Mouse (Mus musculus) neural tube, embryonic 11.5 days (tissue): ENCODE results near the gene Gm21954. TPM values are rescaled to one million over a fixed set of nuclear protein-coding genes. Genes with fewer than 3 reads are reported as not detected.

Experiments
- ATAC-seq: fragments of 200-750 bp; cut with Nextera tagmentation; 2 replicates; pipeline ENCODE4 v1.8.0; 2017; ENCODE audit warnings: moderate number of reproducible peaks, mild to moderate bottlenecking, moderate TSS enrichment, moderate library complexity; ENCODE audit not compliant: insufficient read depth, low FRiP score, low TSS enrichment
- DNase-seq: peaks from one replicate; pipeline ENCODE4 v3.0.0-alpha.2; 2015; ENCODE audit warnings: low spot score
- H3K27ac ChIP-seq: fragments of 300-500 bp; sonication (generic); 2 replicates; pipeline ENCODE4 v1.5.1; 2014; ENCODE audit warnings: low read depth, mild to moderate bottlenecking, low read length
- H3K27me3 ChIP-seq: fragments of 300-500 bp; sonication (generic); 2 replicates; pipeline ENCODE4 v1.6.1; 2014; ENCODE audit warnings: mild to moderate bottlenecking, low read length, mixed read lengths; ENCODE audit not compliant: control insufficient read depth, insufficient read depth
- H3K36me3 ChIP-seq: fragments of 300-500 bp; sonication (generic); 2 replicates; pipeline ENCODE4 v1.6.1; 2014; ENCODE audit warnings: mild to moderate bottlenecking, low read length, moderate library complexity, mixed read lengths; ENCODE audit not compliant: control insufficient read depth, insufficient read depth
- H3K4me1 ChIP-seq: fragments of 300-500 bp; sonication (generic); 2 replicates; pipeline ENCODE4 v1.6.1; 2014; ENCODE audit warnings: low read length, mixed read lengths; ENCODE audit not compliant: control insufficient read depth, insufficient read depth
- H3K4me2 ChIP-seq: fragments of 300-500 bp; sonication (generic); 2 replicates; pipeline ENCODE4 v1.6.1; 2014; ENCODE audit warnings: low read depth, mild to moderate bottlenecking, moderate library complexity
- H3K4me3 ChIP-seq: fragments of 300-500 bp; sonication (generic); 2 replicates; pipeline ENCODE4 v1.5.1; 2014; ENCODE audit warnings: low read depth, low read length
- H3K9ac ChIP-seq: fragments of 300-500 bp; sonication (generic); 2 replicates; pipeline ENCODE4 v1.6.1; 2014; ENCODE audit warnings: mild to moderate bottlenecking, low read length
- H3K9me3 ChIP-seq: fragments of 300-500 bp; sonication (generic); 2 replicates; pipeline ENCODE4 v1.6.1; 2016; ENCODE audit warnings: low read length; ENCODE audit not compliant: control insufficient read depth
- WGBS: fragments of 180-500 bp; shearing (Covaris S2); extraction: QIAGEN DNeasy Blood & Tissue Kit; methylation state at CpG from one replicate; pipeline ENCODE4 v1.1.7; 2014; 5-methylcytosine and 5-hydroxymethylcytosine counted together
- polyA plus RNA-seq: library from polyadenylated mRNA; unstranded; fragments of >200 nt; fragmentation: Nextera tagmentation; extraction: Ambion mirVana; gene quantifications from 2 replicates; pipeline ENCODE4 v1.2.1, GENCODE M21; 2014

Gene Gm21954
- polyA plus RNA-seq, 1 experiment from 2014 or later = not detected

DNA sequence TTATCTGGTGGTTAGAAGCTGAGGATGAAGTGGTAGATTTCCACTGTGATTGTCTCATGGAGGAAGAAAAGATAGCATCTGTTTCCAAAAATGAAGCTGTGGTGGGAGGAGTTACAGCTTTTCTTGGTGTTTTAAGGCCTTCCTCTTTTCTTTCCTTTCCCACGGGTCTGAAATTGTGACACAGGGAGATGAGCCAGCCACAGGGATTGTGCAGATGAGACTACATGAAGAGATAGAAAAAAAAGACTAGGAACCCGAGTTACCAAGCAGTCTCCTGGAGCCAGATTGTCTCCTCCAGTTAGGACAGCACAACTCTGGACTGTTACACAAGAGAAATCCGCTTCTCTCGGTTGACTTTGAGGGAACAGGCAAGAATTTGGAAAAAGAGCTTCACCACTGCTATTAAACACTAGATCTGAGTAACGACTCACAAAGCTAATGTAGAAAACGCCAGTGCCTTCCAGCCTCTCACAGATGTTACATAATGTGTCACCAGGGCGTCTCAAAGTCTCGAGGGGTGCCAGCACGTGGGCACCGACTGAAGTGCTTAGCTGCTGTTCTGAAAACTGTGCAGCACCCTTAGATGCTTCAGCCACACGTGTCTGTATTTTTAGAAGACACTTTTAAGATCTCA is 29.9 kb downstream of the Gm21954 start:
- no peak for DNase-seq
- Histone ChIP-seq H3K36me3 (no peaks in the 10 kb centered on the region), H3K4me3 (no peak overlapping the region), H3K27me3 (no peaks in the 10 kb centered on the region), H3K27ac (no peak overlapping the region), H3K4me2 (no peak overlapping the region), H3K9ac (no peak overlapping the region), H3K4me1 (no peaks in the 10 kb centered on the region), H3K9me3 (no peaks in the 10 kb centered on the region)
- WGBS = 86% methylated on average over 11 of the region's 11 CpGs
- ATAC-seq = no peak

DNA sequence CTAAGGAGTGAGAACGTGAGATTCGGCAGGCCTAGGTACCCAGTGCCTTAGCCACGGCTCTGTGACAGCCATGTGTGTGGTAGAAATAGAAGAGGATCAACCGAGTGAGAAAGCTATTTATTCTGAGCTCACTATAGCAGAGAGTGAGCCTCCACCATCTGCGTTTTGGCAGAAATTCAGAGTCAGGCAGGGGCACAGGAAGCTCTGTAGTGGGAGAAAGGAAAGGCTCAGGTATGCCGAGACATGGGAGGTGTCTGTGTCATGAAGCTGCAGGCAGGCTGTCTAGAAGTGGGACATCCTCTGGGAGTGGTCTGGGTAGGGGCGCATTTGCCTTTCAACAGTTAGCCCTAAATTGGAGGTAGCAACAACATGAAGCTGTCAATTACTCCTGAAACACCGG is 31.7 kb downstream of the Gm21954 start:
- Histone ChIP-seq H3K9me3 (no peaks in the 10 kb centered on the region), H3K4me2 (no peak overlapping the region), H3K27ac (no peak overlapping the region), H3K36me3 (no peaks in the 10 kb centered on the region), H3K4me3 (no peak overlapping the region), H3K4me1 (no peaks in the 10 kb centered on the region), H3K27me3 (no peaks in the 10 kb centered on the region), H3K9ac (no peak overlapping the region)
- DNase-seq (no peak), ATAC-seq (no peak)
- 65% methylated on average over 8 of the region's 8 CpGs for WGBS

DNA sequence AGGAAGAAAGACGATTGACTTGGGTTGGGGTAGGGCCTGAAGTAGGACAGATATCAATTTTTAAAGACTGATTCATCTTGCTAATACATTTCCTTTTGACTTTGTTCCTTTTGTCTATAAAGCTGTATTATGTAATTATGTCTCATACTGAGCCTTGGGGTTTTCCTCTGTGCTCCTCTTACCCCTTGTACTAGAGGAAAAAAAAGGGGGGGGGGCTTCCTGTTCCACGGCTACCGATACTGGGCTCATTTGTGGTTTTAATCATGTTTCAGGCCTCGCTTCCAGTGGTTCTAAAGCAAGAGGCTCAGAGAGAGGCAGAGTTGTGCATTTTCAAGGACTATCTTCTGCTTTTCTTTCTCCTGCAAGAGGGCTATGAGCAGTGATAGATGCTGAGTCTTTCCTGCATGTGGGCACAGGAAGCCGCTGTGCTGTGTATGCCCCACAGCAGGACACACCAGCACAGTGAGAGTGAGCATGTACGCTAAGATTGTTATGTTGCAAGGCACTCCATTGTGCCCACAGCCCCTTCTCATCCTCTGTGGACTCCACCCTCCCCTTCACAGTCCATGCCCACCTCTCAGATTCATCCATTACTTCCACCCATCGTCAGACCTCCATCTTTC is 33.1 kb downstream of the Gm21954 start:
- ATAC-seq (no peak), DNase-seq (no peak)
- Histone ChIP-seq H3K4me1 (no peaks in the 10 kb centered on the region), H3K9ac (no peak overlapping the region), H3K4me3 (no peak overlapping the region), H3K27me3 (no peaks in the 10 kb centered on the region), H3K27ac (no peak overlapping the region), H3K9me3 (no peaks in the 10 kb centered on the region), H3K36me3 (no peaks in the 10 kb centered on the region), H3K4me2 (no peak overlapping the region)
- 87% methylated on average over 7 of the region's 7 CpGs for WGBS

DNA sequence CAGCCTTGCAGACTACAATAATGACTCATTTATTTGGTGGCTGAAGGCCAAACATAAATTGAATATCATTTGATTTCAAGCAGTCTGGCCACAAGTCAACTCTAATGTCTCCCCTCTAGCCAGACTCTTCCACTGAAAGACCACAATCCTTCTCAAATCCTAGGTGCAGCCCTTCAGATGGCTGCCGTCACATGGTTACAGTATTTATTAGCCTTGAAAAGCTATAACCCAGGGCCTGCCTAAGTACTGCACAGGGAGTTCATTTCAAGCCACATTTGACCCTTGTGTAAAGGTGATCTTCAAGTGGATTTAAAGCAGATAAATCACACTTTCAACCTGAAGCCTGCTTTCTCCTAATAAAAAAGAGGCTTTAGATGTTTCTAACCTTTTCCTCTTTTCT is 37.7 kb downstream of the Gm21954 start:
- DNase-seq (no peak), ATAC-seq (no peak)
- H3K27ac ChIP-seq = no peak overlapping the region
- no peaks in the 10 kb centered on the region for H3K36me3 ChIP-seq
- H3K9me3 ChIP-seq = no peaks in the 10 kb centered on the region
- 47% methylated on average over 1 of the region's 1 CpGs for WGBS
- H3K27me3 ChIP-seq = no peaks in the 10 kb centered on the region
- H3K4me3 ChIP-seq = no peak overlapping the region
- no peak overlapping the region for H3K9ac ChIP-seq
- H3K4me2 ChIP-seq = no peak overlapping the region
- no peaks in the 10 kb centered on the region for H3K4me1 ChIP-seq

DNA sequence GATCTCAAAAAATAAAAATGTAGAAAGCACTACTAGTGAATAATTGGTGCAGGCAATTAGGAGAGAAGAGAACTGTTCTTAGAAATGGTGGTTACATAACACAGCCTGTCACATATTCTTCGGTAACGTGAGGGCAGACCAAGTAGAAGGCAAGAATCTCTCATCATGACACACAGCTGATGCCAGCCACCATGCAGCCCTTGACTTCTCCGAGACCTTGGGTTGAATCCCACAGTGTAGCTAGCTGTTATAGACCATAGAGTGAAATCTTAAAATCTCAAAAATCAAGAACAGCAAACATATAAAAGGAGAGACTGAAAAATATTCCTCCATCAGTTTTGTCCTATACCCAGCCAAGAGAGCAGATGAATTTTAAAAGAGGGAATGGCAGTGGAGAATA is 40.8 kb downstream of the Gm21954 start:
- Histone ChIP-seq H3K4me1 (no peaks in the 10 kb centered on the region), H3K9me3 (no peaks in the 10 kb centered on the region), H3K27ac (no peak overlapping the region), H3K4me3 (no peak overlapping the region), H3K36me3 (no peaks in the 10 kb centered on the region), H3K9ac (no peak overlapping the region), H3K4me2 (no peak overlapping the region), H3K27me3 (no peaks in the 10 kb centered on the region)
- DNase-seq = no peak
- no peak for ATAC-seq
- 92% methylated on average over 3 of the region's 3 CpGs for WGBS

DNA sequence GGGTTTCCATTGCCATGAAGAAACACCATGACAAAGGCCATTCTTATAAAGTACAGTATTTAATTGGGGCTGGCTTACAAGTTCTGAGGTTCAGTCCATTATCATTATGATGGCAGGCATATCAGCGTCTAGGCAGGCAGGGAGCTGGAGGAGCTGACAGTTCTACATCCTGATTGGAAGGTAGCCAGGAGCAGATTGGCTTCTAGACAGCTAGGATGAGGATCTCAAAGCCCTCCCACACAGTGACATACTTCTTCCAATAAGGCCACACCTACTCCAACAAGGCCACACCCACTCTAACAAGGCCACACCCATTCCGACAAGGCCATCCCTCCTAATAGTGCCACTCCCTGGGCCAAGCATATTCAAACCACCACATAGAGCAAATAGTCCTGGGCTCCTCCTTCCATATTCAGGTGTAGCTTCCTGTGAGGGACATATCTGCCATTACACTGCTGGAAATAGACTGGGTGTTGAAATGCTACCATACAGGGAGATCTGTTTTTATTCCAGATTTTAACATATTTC is 41.9 kb downstream of the Gm21954 start:
- H3K4me1 ChIP-seq = no peaks in the 10 kb centered on the region
- no peaks in the 10 kb centered on the region for H3K36me3 ChIP-seq
- H3K27ac ChIP-seq = no peak overlapping the region
- H3K9me3 ChIP-seq = no peaks in the 10 kb centered on the region
- H3K4me3 ChIP-seq = no peak overlapping the region
- H3K9ac ChIP-seq = no peak overlapping the region
- WGBS = 90% methylated on average over 2 of the region's 2 CpGs
- no peak for ATAC-seq
- H3K27me3 ChIP-seq = no peaks in the 10 kb centered on the region
- H3K4me2 ChIP-seq = no peak overlapping the region
- no peak for DNase-seq

DNA sequence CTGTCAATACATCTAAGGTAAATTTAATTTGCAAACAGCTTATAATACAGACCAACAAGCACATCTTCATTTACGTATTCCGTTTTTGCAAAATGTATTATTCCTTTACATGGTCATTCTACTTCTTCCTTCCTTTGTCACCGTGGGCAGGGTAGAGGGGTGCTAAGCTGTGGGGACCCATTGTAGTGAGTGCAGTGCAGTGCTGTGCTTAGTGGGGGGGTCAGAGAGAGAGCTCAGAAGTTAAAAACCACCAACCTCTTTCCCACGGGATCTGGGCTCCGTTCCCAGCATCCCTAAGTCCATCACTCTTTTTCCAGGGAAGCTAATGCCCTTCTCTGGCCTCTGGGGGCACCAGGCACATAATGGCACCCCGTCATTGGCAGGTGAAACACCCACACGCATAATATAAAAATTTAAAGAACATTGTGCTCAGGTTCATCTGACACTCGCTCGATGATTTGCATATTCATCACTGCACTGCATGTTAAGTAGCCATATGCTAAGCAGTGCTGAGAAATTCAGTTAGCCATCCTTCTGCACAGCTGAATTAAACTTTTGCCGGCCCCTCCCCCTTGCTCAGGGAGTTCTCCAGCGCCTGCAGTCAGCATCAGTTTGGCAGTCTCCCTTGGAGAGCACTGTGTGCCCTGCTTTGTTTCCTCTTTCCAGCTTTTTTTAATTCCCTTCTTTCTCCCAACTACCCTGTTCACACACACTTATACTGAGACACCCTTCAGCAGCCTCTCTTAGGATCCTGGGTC is 48.2 kb downstream of the Gm21954 start:
- peaks cover 2% of the 10 kb centered on the region; the same call in 1 of the 2 replicates for H3K4me1 ChIP-seq
- DNase-seq (peak; percentile 51), ATAC-seq (peak; percentile 78)
- H3K4me3 ChIP-seq = no peak overlapping the region
- no peak overlapping the region for H3K9ac ChIP-seq
- H3K27me3 ChIP-seq = no peaks in the 10 kb centered on the region
- 30% methylated on average over 11 of the region's 11 CpGs for WGBS
- H3K36me3 ChIP-seq = no peaks in the 10 kb centered on the region
- no peaks in the 10 kb centered on the region for H3K9me3 ChIP-seq
- H3K27ac ChIP-seq = no peak overlapping the region
- H3K4me2 ChIP-seq = peak overlapping the region; percentile 12; the same call in 1 of the 2 replicates

DNA sequence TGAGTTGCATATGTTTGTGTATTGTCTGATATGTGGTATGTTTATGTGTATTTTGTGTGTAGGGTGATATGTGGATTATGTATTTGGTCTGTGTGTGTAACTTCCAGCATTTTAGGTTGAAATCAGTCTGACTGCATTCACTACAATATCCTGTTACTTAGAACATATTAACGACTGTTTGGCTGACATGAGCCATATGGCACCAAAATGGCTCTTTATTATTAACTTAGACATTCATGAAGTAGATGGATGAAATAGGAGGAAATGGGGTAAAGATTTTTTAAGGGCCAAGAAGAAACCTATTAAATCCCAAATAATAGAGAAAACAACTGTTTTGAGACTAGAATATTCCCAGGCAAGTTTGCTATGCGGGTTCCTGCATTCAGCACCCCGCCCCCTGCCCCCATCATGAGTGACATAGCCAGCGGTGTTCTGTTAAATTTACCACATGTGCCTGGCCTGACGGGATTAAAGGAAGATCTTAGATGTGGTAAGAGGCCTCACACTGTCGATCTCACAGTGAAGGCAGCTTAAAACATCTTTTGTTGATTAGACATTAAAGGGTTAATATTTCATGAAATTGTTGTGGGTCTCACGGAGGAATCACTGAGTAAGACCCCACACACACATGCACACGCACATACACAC is 51.5 kb downstream of the Gm21954 start:
- Histone ChIP-seq H3K9me3 (no peaks in the 10 kb centered on the region), H3K4me1 (peaks cover 4% of the 10 kb centered on the region), H3K27ac (no peak overlapping the region), H3K36me3 (no peaks in the 10 kb centered on the region), H3K4me2 (no peak overlapping the region), H3K4me3 (no peak overlapping the region), H3K27me3 (no peaks in the 10 kb centered on the region), H3K9ac (no peak overlapping the region)
- DNase-seq = no peak
- ATAC-seq = no peak
- 69% methylated on average over 8 of the region's 8 CpGs for WGBS
